Mouse (Mus musculus) hindbrain, embryonic 13.5 days (tissue): ENCODE results near the gene Ttll4. TPM values are rescaled to one million over a fixed set of nuclear protein-coding genes. Genes with fewer than 3 reads are reported as not detected.

Experiments
- ATAC-seq: fragments of 200-750 bp; cut with Nextera tagmentation; 2 replicates; pipeline ENCODE4 v1.8.0; 2017; ENCODE audit warnings: moderate TSS enrichment; ENCODE audit not compliant: low FRiP score
- H3K27ac ChIP-seq: fragments of 300-500 bp; sonication (generic); 2 replicates; pipeline ENCODE4 v1.5.1; 2015; ENCODE audit warnings: inconsistent platforms, mild to moderate bottlenecking, moderate library complexity
- H3K27me3 ChIP-seq: fragments of 300-500 bp; sonication (generic); 2 replicates; pipeline ENCODE4 v1.6.1; 2015; ENCODE audit warnings: mild to moderate bottlenecking, inconsistent platforms
- H3K36me3 ChIP-seq: fragments of 300-500 bp; sonication (generic); 2 replicates; pipeline ENCODE4 v1.6.1; 2015; ENCODE audit warnings: mild to moderate bottlenecking, inconsistent platforms
- H3K4me1 ChIP-seq: fragments of 300-500 bp; sonication (generic); replicated peaks from 2 replicates; pipeline ENCODE4 v1.6.1; 2015; ENCODE audit warnings: inconsistent platforms
- H3K4me2 ChIP-seq: fragments of 300-500 bp; sonication (generic); 2 replicates; pipeline ENCODE4 v1.6.1; 2015; ENCODE audit warnings: inconsistent platforms, mild to moderate bottlenecking, moderate library complexity
- H3K4me3 ChIP-seq: fragments of 300-500 bp; sonication (generic); 2 replicates; pipeline ENCODE4 v1.5.1; 2015; ENCODE audit warnings: mild to moderate bottlenecking, inconsistent platforms
- H3K9ac ChIP-seq: fragments of 300-500 bp; sonication (generic); 2 replicates; pipeline ENCODE4 v1.6.1; 2015; ENCODE audit warnings: mild to moderate bottlenecking, inconsistent platforms
- H3K9me3 ChIP-seq: fragments of 300-500 bp; sonication (generic); 2 replicates; pipeline ENCODE4 v1.6.1; 2016; ENCODE audit warnings: inconsistent platforms
- WGBS: fragments of 180-500 bp; shearing (Covaris S2); methylation state at CpG from one replicate; pipeline ENCODE4 v1.1.7; 2015; 5-methylcytosine and 5-hydroxymethylcytosine counted together
- polyA plus RNA-seq: library from polyadenylated mRNA; unstranded; fragments of >200 nt; fragmentation: Nextera tagmentation; extraction: Ambion mirVana; gene quantifications from 2 replicates; pipeline ENCODE4 v1.2.1, GENCODE M21; 2015

Ttll4 gene
- polyA plus RNA-seq: 11.9 and 13.3 TPM in 2 replicates

- ATAC-seq: peak; percentile 99
- Histone ChIP-seq H3K27me3 (no peaks in the 10 kb centered on the region), H3K9ac (peak within 1 kb of the TSS; percentile 82)
These were observed at the start of gene Ttll4 for GRCm38 (mm10) chr1:74661448-74662195. TSS of gene Ttll4 (plus strand) at chr1:74661745.

GRCm38 (mm10) chr1:74624183-74624582 is 37.4 kb upstream of the Ttll4 start:
- Histone ChIP-seq H3K9ac (no peak overlapping the region), H3K27me3 (no peaks in the 10 kb centered on the region), H3K4me1 (no peaks in the 10 kb centered on the region), H3K27ac (no peak overlapping the region), H3K4me2 (no peak overlapping the region), H3K4me3 (no peak overlapping the region), H3K9me3 (no peaks in the 10 kb centered on the region), H3K36me3 (peaks cover 81% of the 10 kb centered on the region)
- 100% methylated on average over 1 of the region's 1 CpGs for WGBS
- ATAC-seq: no peak

More at GRCm38 (mm10) chr1:74661448-74662195, at the start of gene Ttll4:
- Histone ChIP-seq H3K4me3 (peak within 1 kb of the TSS; percentile 71), H3K36me3 (no peaks in the 10 kb centered on the region), H3K4me2 (peak within 1 kb of the TSS; percentile 62), H3K9me3 (no peaks in the 10 kb centered on the region), H3K27ac (peak within 1 kb of the TSS; percentile 87), H3K4me1 (peaks cover 14% of the 10 kb centered on the region)
- WGBS: under 1% methylated on average over 63 of the region's 66 CpGs

GRCm38 (mm10) chr1:74626076-74626475 is 35.5 kb upstream of the Ttll4 start:
- Histone ChIP-seq H3K4me1 (no peaks in the 10 kb centered on the region), H3K4me3 (no peak overlapping the region), H3K9ac (no peak overlapping the region), H3K36me3 (peaks cover 79% of the 10 kb centered on the region), H3K27ac (no peak overlapping the region), H3K4me2 (no peak overlapping the region), H3K9me3 (no peaks in the 10 kb centered on the region), H3K27me3 (no peaks in the 10 kb centered on the region)
- no peak for ATAC-seq
- WGBS: 92% methylated on average over 4 of the region's 4 CpGs

GRCm38 (mm10) chr1:74628001-74628400 is 33.5 kb upstream of the Ttll4 start:
- ATAC-seq: no peak
- H3K4me2 ChIP-seq: no peak overlapping the region
- WGBS: 37% methylated on average over 7 of the region's 7 CpGs

GRCm38 (mm10) chr1:74632734-74633133 is 28.8 kb upstream of the Ttll4 start:
- no peaks in the 10 kb centered on the region for H3K4me1 ChIP-seq
- no peaks in the 10 kb centered on the region for H3K27me3 ChIP-seq
- no peak overlapping the region for H3K4me3 ChIP-seq
- H3K9ac ChIP-seq: no peak overlapping the region
- H3K9me3 ChIP-seq: no peaks in the 10 kb centered on the region
- no peak overlapping the region for H3K4me2 ChIP-seq
- no peak overlapping the region for H3K27ac ChIP-seq
- peaks cover 51% of the 10 kb centered on the region for H3K36me3 ChIP-seq
- ATAC-seq: no peak
- WGBS: 88% methylated on average over 4 of the region's 4 CpGs

More at GRCm38 (mm10) chr1:74628001-74628400, 33.5 kb upstream of the Ttll4 start:
- H3K27me3 ChIP-seq: no peaks in the 10 kb centered on the region
- H3K36me3 ChIP-seq: peaks cover 66% of the 10 kb centered on the region
- H3K4me1 ChIP-seq: no peaks in the 10 kb centered on the region
- H3K9ac ChIP-seq: no peak overlapping the region
- H3K4me3 ChIP-seq: no peak overlapping the region
- no peaks in the 10 kb centered on the region for H3K9me3 ChIP-seq
- no peak overlapping the region for H3K27ac ChIP-seq

GRCm38 (mm10) chr1:74643524-74643923 is 18.0 kb upstream of the Ttll4 start:
- no peak overlapping the region for H3K4me2 ChIP-seq
- H3K27ac ChIP-seq: no peak overlapping the region
- H3K9ac ChIP-seq: no peak overlapping the region
- no peaks in the 10 kb centered on the region for H3K9me3 ChIP-seq
- no peaks in the 10 kb centered on the region for H3K27me3 ChIP-seq
- no peaks in the 10 kb centered on the region for H3K4me1 ChIP-seq
- no peak for ATAC-seq
- WGBS: 90% methylated on average over 2 of the region's 2 CpGs
- H3K36me3 ChIP-seq: no peaks in the 10 kb centered on the region
- no peak overlapping the region for H3K4me3 ChIP-seq

- Histone ChIP-seq H3K4me3 (no peak overlapping the region), H3K9ac (no peak overlapping the region), H3K36me3 (no peaks in the 10 kb centered on the region), H3K9me3 (no peaks in the 10 kb centered on the region), H3K27ac (no peak overlapping the region), H3K4me2 (no peak overlapping the region), H3K4me1 (no peaks in the 10 kb centered on the region), H3K27me3 (no peaks in the 10 kb centered on the region)
- no peak for ATAC-seq
These were observed 17.6 kb upstream of the Ttll4 start for GRCm38 (mm10) chr1:74643926-74644325.

- Histone ChIP-seq H3K4me2 (peak overlapping the region; percentile 62), H3K4me1 (peaks cover 14% of the 10 kb centered on the region), H3K4me3 (peak overlapping the region; percentile 71), H3K9ac (peak overlapping the region; percentile 82), H3K9me3 (no peaks in the 10 kb centered on the region), H3K27me3 (no peaks in the 10 kb centered on the region), H3K36me3 (no peaks in the 10 kb centered on the region), H3K27ac (peak overlapping the region; percentile 87)
- WGBS: 3% methylated on average over 13 of the region's 13 CpGs
- no peak for ATAC-seq
These were observed 814 bp downstream of the Ttll4 start for GRCm38 (mm10) chr1:74662253-74662865.

GRCm38 (mm10) chr1:74665153-74665552 is 3.6 kb downstream of the Ttll4 start:
- no peak for ATAC-seq
- 88% methylated on average over 6 of the region's 6 CpGs for WGBS
- H3K27ac ChIP-seq: no peak overlapping the region
- H3K4me3 ChIP-seq: no peak overlapping the region
- no peak overlapping the region for H3K9ac ChIP-seq
- no peaks in the 10 kb centered on the region for H3K9me3 ChIP-seq
- peaks cover 14% of the 10 kb centered on the region for H3K4me1 ChIP-seq
- H3K36me3 ChIP-seq: no peaks in the 10 kb centered on the region; the same call in 1 of the 2 replicates
- no peaks in the 10 kb centered on the region for H3K27me3 ChIP-seq
- H3K4me2 ChIP-seq: no peak overlapping the region

- WGBS: 98% methylated on average over 3 of the region's 3 CpGs
- no peak overlapping the region for H3K9ac ChIP-seq
- H3K36me3 ChIP-seq: peaks cover 11% of the 10 kb centered on the region; the same call in 1 of the 2 replicates
- no peak for ATAC-seq
- no peak overlapping the region for H3K27ac ChIP-seq
- peaks cover 3% of the 10 kb centered on the region; the same call in 1 of the 2 replicates for H3K4me1 ChIP-seq
- H3K27me3 ChIP-seq: no peaks in the 10 kb centered on the region
- no peaks in the 10 kb centered on the region for H3K9me3 ChIP-seq
- H3K4me2 ChIP-seq: no peak overlapping the region
- no peak overlapping the region for H3K4me3 ChIP-seq
These were observed 6.8 kb downstream of the Ttll4 start for GRCm38 (mm10) chr1:74668371-74668770.

GRCm38 (mm10) chr1:74672731-74673130 is 11.2 kb downstream of the Ttll4 start:
- H3K4me2 ChIP-seq: no peak overlapping the region
- no peak overlapping the region for H3K27ac ChIP-seq
- H3K9ac ChIP-seq: no peak overlapping the region
- WGBS: 79% methylated on average over 7 of the region's 7 CpGs
- H3K4me1 ChIP-seq: no peaks in the 10 kb centered on the region
- no peaks in the 10 kb centered on the region for H3K9me3 ChIP-seq
- H3K4me3 ChIP-seq: no peak overlapping the region
- H3K27me3 ChIP-seq: no peaks in the 10 kb centered on the region
- H3K36me3 ChIP-seq: peaks cover 17% of the 10 kb centered on the region
- no peak for ATAC-seq

- Histone ChIP-seq H3K27me3 (no peaks in the 10 kb centered on the region), H3K4me1 (no peaks in the 10 kb centered on the region), H3K4me3 (no peak overlapping the region), H3K4me2 (no peak overlapping the region), H3K9me3 (no peaks in the 10 kb centered on the region), H3K36me3 (peaks cover 49% of the 10 kb centered on the region), H3K27ac (no peak overlapping the region), H3K9ac (no peak overlapping the region)
- WGBS: 85% methylated on average over 3 of the region's 3 CpGs
- ATAC-seq: no peak
These were observed 15.3 kb downstream of the Ttll4 start for GRCm38 (mm10) chr1:74676863-74677262.

- Histone ChIP-seq H3K9ac (no peak overlapping the region), H3K9me3 (no peaks in the 10 kb centered on the region), H3K4me2 (no peak overlapping the region), H3K36me3 (peaks cover 51% of the 10 kb centered on the region), H3K4me3 (no peak overlapping the region), H3K27ac (no peak overlapping the region), H3K4me1 (no peaks in the 10 kb centered on the region), H3K27me3 (no peaks in the 10 kb centered on the region)
- WGBS: 89% methylated on average over 1 of the region's 1 CpGs
- no peak for ATAC-seq
These were observed 16.3 kb downstream of the Ttll4 start for GRCm38 (mm10) chr1:74677843-74678242.
